Mouse (Mus musculus): ENCODE results near the gene Gm7356.
"Not testable (repeated sequence)": the region's sequence is repeated elsewhere in the genome, so short reads cannot be mapped to it uniquely, and the experiment has no call there.

The Gm7356 gene

GRCm38 (mm10) chr17:14003604-14004003 lies at the start of gene Gm7356:
TSS of gene Gm7356 (minus strand) at chr17:14003704.
- in situ Hi-C loops (cut with MboI, MseI) = not testable (repeated sequence)

GRCm38 (mm10) chr17:14041880-14042279 lies 38.4 kb upstream of the Gm7356 start:
- in situ Hi-C loops (cut with MboI, MseI) = not testable (repeated sequence)

DNA sequence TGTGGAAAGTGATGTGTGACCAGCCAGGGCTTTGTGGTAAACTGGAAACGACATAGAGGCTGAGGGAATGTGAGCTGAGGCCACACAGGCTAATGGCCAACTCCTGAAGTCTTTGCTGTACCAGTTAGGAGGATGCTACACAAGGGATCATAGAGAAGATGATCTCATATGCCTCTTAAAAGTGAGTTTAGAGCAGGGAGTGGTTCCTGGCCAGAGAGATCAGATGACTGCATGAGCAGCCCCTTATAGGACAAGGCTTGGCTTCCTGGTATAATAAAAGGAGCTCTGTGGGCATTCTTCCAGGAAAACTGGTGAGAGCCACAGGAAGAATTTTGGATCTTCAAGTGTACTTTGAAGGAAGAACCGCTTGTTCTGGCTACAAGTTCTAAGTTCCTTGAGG lies 33.5 kb upstream of the Gm7356 start:
- in situ Hi-C loops (cut with MboI, MseI) = not testable (repeated sequence)

- in situ Hi-C loops (cut with MboI, MseI) = not testable (repeated sequence)
These were observed 32.6 kb upstream of the Gm7356 start for GRCm38 (mm10) chr17:14036113-14036512.

- in situ Hi-C loops (cut with MboI, MseI) = not testable (repeated sequence)
These were observed 10.1 kb downstream of the Gm7356 start for GRCm38 (mm10) chr17:13993425-13993824.

- in situ Hi-C loops (cut with MboI, MseI) = no loop called here
These were observed 15.8 kb downstream of the Gm7356 start for GRCm38 (mm10) chr17:13987690-13988089.

DNA sequence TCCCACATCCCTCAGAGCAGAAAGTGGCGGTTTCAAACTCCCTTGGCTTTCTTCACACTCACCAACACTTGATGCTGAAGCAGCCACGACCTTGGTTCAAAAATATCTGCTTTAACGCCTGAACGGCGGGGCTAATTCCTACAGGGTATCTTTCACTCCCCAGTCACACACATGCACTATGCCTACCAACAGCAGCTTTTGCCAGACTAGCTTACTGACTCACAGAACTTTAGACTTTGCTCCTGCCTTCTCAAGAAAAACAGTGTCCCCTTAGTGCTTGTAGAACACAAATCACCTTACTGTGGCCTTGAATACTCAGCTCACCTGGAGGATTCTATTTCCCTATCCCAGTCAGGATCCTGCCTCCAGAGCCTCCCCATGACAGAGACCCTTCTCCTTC lies 32.7 kb downstream of the Gm7356 start:
- in situ Hi-C loops (cut with MboI, MseI) = not testable (repeated sequence)

- in situ Hi-C loops (cut with MboI, MseI) = not testable (repeated sequence)
These were observed 33.6 kb downstream of the Gm7356 start for GRCm38 (mm10) chr17:13969917-13970316.

GRCm38 (mm10) chr17:13965048-13965447 lies 38.5 kb downstream of the Gm7356 start:
- in situ Hi-C loops (cut with MboI, MseI) = not testable (repeated sequence)

DNA sequence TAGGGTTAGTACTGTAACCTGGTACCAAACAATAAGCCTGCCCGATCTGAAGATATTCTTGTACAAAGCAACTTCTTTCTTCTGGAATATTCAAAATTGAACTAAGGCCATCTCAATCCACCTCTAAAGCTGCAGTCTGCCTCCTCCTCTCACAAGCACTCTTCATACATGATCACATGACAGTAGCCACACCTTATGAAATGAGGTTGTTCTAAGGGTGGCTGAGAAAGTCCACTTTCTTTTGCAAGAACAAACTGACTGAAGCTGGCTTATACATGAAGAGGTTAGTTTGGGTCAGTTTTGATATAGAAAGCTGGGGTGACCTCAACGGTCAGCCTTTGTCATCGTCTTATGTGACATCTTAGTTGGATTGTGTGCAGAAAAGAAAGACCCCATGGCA lies 41.3 kb downstream of the Gm7356 start:
- in situ Hi-C loops (cut with MboI, MseI) = not testable (repeated sequence)

GRCm38 (mm10) chr17:13958129-13958528 lies 45.4 kb downstream of the Gm7356 start:
- in situ Hi-C loops (cut with MboI, MseI) = not testable (repeated sequence)

GRCm38 (mm10) chr17:13951570-13951969 lies 51.9 kb downstream of the Gm7356 start:
- in situ Hi-C loops (cut with MboI, MseI) = not testable (repeated sequence)
